Comparison of ENCODE assay signal across 8 mouse cellular contexts in genomic region chr1:157411341-157411710, GRCm38 (mm10). TPM values are rescaled to one million over a fixed set of nuclear protein-coding genes. Genes with fewer than 3 reads are reported as not detected.
DNase-seq lines count a peak whose midpoint lies in the region; ATAC-seq and TF ChIP-seq lines count a peak whose summit lies in the region.

No protein-coding gene starts in this region.

- peak overlapping the region; percentile 94; the same call in 1 of the 2 replicates for H3K27ac ChIP-seq in lung, embryonic 16.5 days (ENCODE audit: low read length)
- no peak overlapping the region; the same call in 1 of the 2 replicates for H3K27ac ChIP-seq in embryonic fibroblast, embryonic 13.5 days (ENCODE audit: insufficient read depth, low read length)
- H3K27ac ChIP-seq in limb, embryonic 11.5 days (replicated peaks; ENCODE audit: low read depth, low read length) = no peak overlapping the region
- peak overlapping the region; percentile 71; the same call in 1 of the 2 replicates for H3K27ac ChIP-seq in olfactory bulb, adult 2 months (ENCODE audit: insufficient read depth, low read depth, low read length)

- WGBS in lung, embryonic 16.5 days = under 1% methylated on average over 4 of the region's 4 CpGs
- WGBS in limb, embryonic 11.5 days = under 1% methylated on average over 4 of the region's 4 CpGs
- 0% methylated on average over 4 of the region's 4 CpGs for WGBS in olfactory bulb, adult 2 months

- ATAC-seq in lung, embryonic 16.5 days (ENCODE audit: low read depth) = no peak
- ATAC-seq in limb, embryonic 11.5 days (ENCODE audit: insufficient number of reproducible peaks, low FRiP score, low TSS enrichment, low read depth) = no peak
- ATAC-seq in CD4-positive, CD25-positive, alpha-beta regulatory T cell, adult 4 months = no peak

- no peak for DNase-seq in lung, postnatal 25 days (ENCODE audit: low spot score)
- no peak for DNase-seq in limb, embryonic 11.5 days (ENCODE audit: low spot score)
- DNase-seq in cerebellum, adult 9-10 months = no peak
- no peak for DNase-seq in gastrocnemius, adult 8-10 months (ENCODE audit: low spot score in 2 of 2)

- peak overlapping the region; percentile 82 for H3K9ac ChIP-seq in lung, embryonic 16.5 days (ENCODE audit: low read length)
- peak overlapping the region; percentile 75; the same call in 1 of the 2 replicates for H3K9ac ChIP-seq in limb, embryonic 11.5 days (ENCODE audit: low read length)

- TF ChIP-seq CTCF in embryonic fibroblast, embryonic 13.5 days (IDR thresholded peaks at IDR 0.05; ENCODE audit: borderline replicate concordance, insufficient read depth, low read length) = no peak
- TF ChIP-seq CTCF in olfactory bulb, adult 2 months (IDR thresholded peaks at IDR 0.05; ENCODE audit: insufficient read depth, low read depth, low read length) = no peak

- no peaks in the 10 kb centered on the region; the same call in 1 of the 2 replicates for H3K36me3 ChIP-seq in lung, embryonic 16.5 days (ENCODE audit: control insufficient read depth, insufficient read depth, low read length)
- no peaks in the 10 kb centered on the region for H3K36me3 ChIP-seq in limb, embryonic 11.5 days (ENCODE audit: control insufficient read depth, insufficient read depth, low read length)

- no peaks in the 10 kb centered on the region for H3K9me3 ChIP-seq in lung, embryonic 16.5 days (ENCODE audit: control insufficient read depth, low read length)
- no peaks in the 10 kb centered on the region for H3K9me3 ChIP-seq in limb, embryonic 11.5 days (ENCODE audit: control insufficient read depth, low read length)

- no peaks in the 10 kb centered on the region for H3K27me3 ChIP-seq in lung, embryonic 16.5 days (ENCODE audit: control insufficient read depth, insufficient read depth, low read depth, low read length)
- no peaks in the 10 kb centered on the region for H3K27me3 ChIP-seq in limb, embryonic 11.5 days (ENCODE audit: control insufficient read depth, insufficient read depth, low read length)

- peak overlapping the region; percentile 86 for H3K4me2 ChIP-seq in lung, embryonic 16.5 days (ENCODE audit: low read depth, low read length)
- peak overlapping the region; percentile 81 for H3K4me2 ChIP-seq in limb, embryonic 11.5 days (ENCODE audit: low read depth, severe bottlenecking)

- peak overlapping the region; percentile 91 for H3K4me3 ChIP-seq in lung, embryonic 16.5 days (ENCODE audit: low read length)
- peak overlapping the region; percentile 95 for H3K4me3 ChIP-seq in embryonic fibroblast, embryonic 13.5 days (ENCODE audit: insufficient read depth, low read length)
- H3K4me3 ChIP-seq in limb, embryonic 11.5 days (ENCODE audit: low read depth, low read length) = peak overlapping the region; percentile 48
- H3K4me3 ChIP-seq in olfactory bulb, adult 2 months (ENCODE audit: insufficient read depth, low read depth, low read length) = peak overlapping the region; percentile 99

- peaks cover 13% of the 10 kb centered on the region for H3K4me1 ChIP-seq in lung, embryonic 16.5 days (replicated peaks; ENCODE audit: control insufficient read depth, insufficient read depth, low read length)
- 0 out of 2 replicates have a peak, but pooled peaks cover 3% of the 10 kb centered on the region for H3K4me1 ChIP-seq in embryonic fibroblast, embryonic 13.5 days (ENCODE audit: control insufficient read depth, insufficient read depth, low read length)
- H3K4me1 ChIP-seq in limb, embryonic 11.5 days (ENCODE audit: control insufficient read depth, insufficient read depth, low read length) = peaks cover 3% of the 10 kb centered on the region; the same call in 1 of the 2 replicates
- no peaks in the 10 kb centered on the region for H3K4me1 ChIP-seq in olfactory bulb, adult 2 months (ENCODE audit: control insufficient read depth, insufficient read depth, low read length)

- no peak for TF ChIP-seq POLR2A in embryonic fibroblast, embryonic 13.5 days (IDR thresholded peaks at IDR 0.05; ENCODE audit: low read depth, low read length)
- TF ChIP-seq POLR2A in olfactory bulb, adult 2 months (IDR thresholded peaks at IDR 0.05; ENCODE audit: insufficient read depth, low read depth, low read length) = no peak

RNA-seq across cellular contexts. Expression of gene Rasal2, which starts 1.1 kb away (rescaled TPM):
- polyA plus RNA-seq in lung, embryonic 16.5 days (2015; fragmentation: Nextera tagmentation; extraction: Ambion mirVana) = 7.5 and 8.5 TPM in 2 replicates
- 20.1 and 22.6 TPM in 2 replicates for polyA plus RNA-seq in embryonic fibroblast, embryonic 13.5 days (2011; ENCODE audit: insufficient read length, low read depth, missing spikeins)
- polyA plus RNA-seq in limb, embryonic 11.5 days (2014; fragmentation: Nextera tagmentation; extraction: Ambion mirVana) = 7.0 and 8.0 TPM in 2 replicates
- polyA plus RNA-seq in olfactory bulb, adult 2 months (2012; ENCODE audit: insufficient read depth, insufficient read length, low replicate concordance, missing spikeins) = not detected in 2 replicates
- total RNA-seq in gastrocnemius, adult 8-10 months (2022) = 1 to 10 TPM; 4.0 to 6.1 (median 5.1) TPM
- polyA plus RNA-seq in CD4-positive, CD25-positive, alpha-beta regulatory T cell, adult 4 months (2017; shearing (Covaris generic)) = not detected

RNA-seq across cellular contexts. Expression of gene Cryzl2, which starts 47.1 kb away (rescaled TPM):
- polyA plus RNA-seq in lung, embryonic 16.5 days (2015; fragmentation: Nextera tagmentation; extraction: Ambion mirVana) = 15.6 and 17.6 TPM in 2 replicates
- polyA plus RNA-seq in embryonic fibroblast, embryonic 13.5 days (2011; ENCODE audit: insufficient read length, low read depth, missing spikeins) = 7.6 and 9.8 TPM in 2 replicates
- polyA plus RNA-seq in limb, embryonic 11.5 days (2014; fragmentation: Nextera tagmentation; extraction: Ambion mirVana) = 6.4 and 8.6 TPM in 2 replicates
- not detected in 2 replicates for polyA plus RNA-seq in olfactory bulb, adult 2 months (2012; ENCODE audit: insufficient read depth, insufficient read length, low replicate concordance, missing spikeins)
- under 1 TPM; 0.36 to 0.88 (median 0.70) TPM for total RNA-seq in gastrocnemius, adult 8-10 months (2022)
- 10 to 100 TPM in 1 of 2 experiments, 1 to 10 TPM in 1; 6.9 to 10.1 TPM for polyA plus RNA-seq in CD4-positive, CD25-positive, alpha-beta regulatory T cell, adult 4 months (2017; shearing (Covaris generic))

Comparison
In these comparisons a context has a peak if more than half of its experiments do, and no peak if none do; other contexts are left out.
1. H3K27ac ChIP-seq: peak in lung, embryonic 16.5 days (single experiment) and olfactory bulb, adult 2 months (single experiment); none in embryonic fibroblast, embryonic 13.5 days (single experiment) and limb, embryonic 11.5 days (single experiment).
2. H3K4me3 ChIP-seq: peak in every context shown above with its lines; median percentile 99 in olfactory bulb, adult 2 months; 95 in embryonic fibroblast, embryonic 13.5 days; 91 in lung, embryonic 16.5 days; 48 in limb, embryonic 11.5 days.